Mouse (Mus musculus) granulocyte monocyte progenitor cell, adult 5-6 weeks (primary cell): ENCODE results near the gene ccdc198. TPM values are rescaled to one million over a fixed set of nuclear protein-coding genes. Genes with fewer than 3 reads are reported as not detected.

Source experiments
- ATAC-seq: replicated peaks from 2 replicates; pipeline ENCODE4 v1.8.0; 2016; ENCODE audit warnings: mild to moderate bottlenecking, moderate TSS enrichment, inconsistent platforms; ENCODE audit not compliant: poor library complexity, severe bottlenecking
- total RNA-seq, 2 experiments: library from RNA; stranded (forward) in 1 of 2; stranded (reverse) in 1 of 2; fragments of 200-712, 200-1000 nt in 1 of 2; fragments of >200 nt in 1 of 2; fragmentation: Nextera tagmentation in 1 of 2; gene quantifications; 2 replicates each; pipeline ENCODE4 v1.2.3; 2014 to 2017

Gene ccdc198
- total RNA-seq, 2 experiments from 2014 or later: not detected

- ATAC-seq: no peak
Observed at GRCm38 (mm10) chr14:49201073-49201778, 44.0 kb downstream of the ccdc198 start.

GRCm38 (mm10) chr14:49197031-49197527 is 48.2 kb downstream of the ccdc198 start:
- no peak for ATAC-seq

GRCm38 (mm10) chr14:49186270-49186669 is 59.0 kb downstream of the ccdc198 start:
- no peak for ATAC-seq

- no peak for ATAC-seq
Observed at GRCm38 (mm10) chr14:49179736-49180135, 65.5 kb downstream of the ccdc198 start.

- ATAC-seq: no peak
Observed at GRCm38 (mm10) chr14:49173290-49174135, 71.8 kb downstream of the ccdc198 start.

DNA sequence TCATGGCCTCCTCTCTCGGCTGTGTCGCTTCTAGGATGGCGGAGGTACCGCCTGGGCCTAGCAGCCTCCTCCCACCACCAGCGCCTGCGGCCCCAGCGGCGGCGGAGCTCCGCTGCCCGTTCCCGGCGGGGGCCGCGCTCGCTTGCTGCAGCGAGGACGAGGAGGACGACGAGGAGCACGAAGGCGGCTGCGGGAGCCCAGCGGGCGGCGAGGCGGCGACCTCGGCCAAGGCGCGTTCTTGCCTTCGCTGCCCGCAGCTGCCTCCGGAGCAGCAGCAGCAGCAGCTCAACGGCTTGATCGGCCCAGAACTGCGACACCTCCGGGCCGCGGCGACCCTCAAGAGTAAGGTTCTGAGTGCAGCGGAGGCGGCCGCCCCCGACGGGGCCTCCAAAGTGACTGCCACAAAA is 72.7 kb downstream of the ccdc198 start:
- ATAC-seq: peak; percentile 33

- peak; percentile 97 for ATAC-seq
Observed at GRCm38 (mm10) chr14:49171867-49172581, 73.2 kb downstream of the ccdc198 start, which contains the start of gene Naa30. Gene Naa30 (plus strand): TSS chr14:49172226.

DNA sequence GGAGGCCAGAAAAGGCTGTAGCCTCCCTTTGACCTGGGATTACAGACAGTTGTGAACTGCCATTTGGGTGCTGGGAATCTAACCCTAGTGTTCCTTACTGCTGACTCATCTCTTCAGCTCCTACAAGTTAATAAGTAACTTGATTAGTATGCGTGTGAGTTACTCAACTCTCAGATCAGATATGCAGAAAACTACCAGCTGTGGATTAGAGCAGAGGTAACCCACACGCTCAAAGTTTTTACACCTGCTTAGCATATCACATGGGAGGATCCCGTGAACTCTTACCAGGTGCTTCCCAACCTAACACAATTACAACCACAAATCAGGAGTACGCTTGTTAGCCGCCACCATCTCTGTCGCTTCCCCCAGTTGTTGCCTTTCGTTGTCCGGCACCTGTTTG is 74.0 kb downstream of the ccdc198 start:
- 0 out of 2 replicates have a peak, but pooled peaks have one; percentile 3 for ATAC-seq

Other genes with a start within 250 kb of the ccdc198 start
- 21.7 and 35.0 TPM in 2 replicates for gene Ap5m1, start 179.4 kb downstream of the ccdc198 start, total RNA-seq (2014; fragmentation: Nextera tagmentation)
- gene Ap5m1, start 179.4 kb downstream of the ccdc198 start, total RNA-seq (2017): 15.9 and 19.4 TPM in 2 replicates
- gene Exoc5, start 178.8 kb downstream of the ccdc198 start, total RNA-seq (2014; fragmentation: Nextera tagmentation): 31.2 and 32.0 TPM in 2 replicates
- gene Exoc5, start 178.8 kb downstream of the ccdc198 start, total RNA-seq (2017): 70.6 and 79.0 TPM in 2 replicates
- gene Naa30, start 73.2 kb downstream of the ccdc198 start, total RNA-seq (2014; fragmentation: Nextera tagmentation): 16.8 and 20.4 TPM in 2 replicates
- 33.7 and 41.3 TPM in 2 replicates for gene Naa30, start 73.2 kb downstream of the ccdc198 start, total RNA-seq (2017)